Mouse (Mus musculus) heart, adult 2 months (tissue): ENCODE data around the gene Itga7.

ENCODE experiments used
- CTCF ChIP-seq: fragments of 200-600 bp; IDR thresholded peaks from 2 replicates; pipeline ENCODE4 v1.8.1; 2022; ENCODE audit warnings: antibody characterized with exemption, mild to moderate bottlenecking, moderate library complexity
- POLR2A ChIP-seq: fragments of 200-500 bp; IDR thresholded peaks from 2 replicates; pipeline ENCODE4 v1.6.1; 2011; ENCODE audit warnings: mild to moderate bottlenecking, low read depth, low read length, control low read depth; ENCODE audit not compliant: insufficient read depth

- TF ChIP-seq CTCF (no peak), POLR2A (no peak)
These were observed 24.7 kb downstream of the Itga7 start for GRCm38 (mm10) chr10:128958340-128958739.
